Mouse (Mus musculus) midbrain, embryonic 14.5 days (tissue): ENCODE measurements around the gene Peak1. TPM values are rescaled to one million over a fixed set of nuclear protein-coding genes. Genes with fewer than 3 reads are reported as not detected.

Experiments
- ATAC-seq: fragments of 200-750 bp; cut with Nextera tagmentation; 2 replicates; pipeline ENCODE4 v1.8.0; 2017; ENCODE audit warnings: moderate number of reproducible peaks, moderate library complexity; ENCODE audit not compliant: low FRiP score, low TSS enrichment
- DNase-seq: peaks from one replicate; pipeline ENCODE4 v3.0.0-alpha.2; 2015
- H3K27ac ChIP-seq: fragments of 300-500 bp; sonication (generic); replicated peaks from 2 replicates; pipeline ENCODE4 v1.5.1; 2014; ENCODE audit warnings: mild to moderate bottlenecking, low read depth, low read length, moderate library complexity
- H3K27me3 ChIP-seq: fragments of 300-500 bp; sonication (generic); 2 replicates; pipeline ENCODE4 v1.6.1; 2014; ENCODE audit warnings: low read length, control low read depth, mixed read lengths; ENCODE audit not compliant: control insufficient read depth, insufficient read depth
- H3K36me3 ChIP-seq: fragments of 300-500 bp; sonication (generic); 2 replicates; pipeline ENCODE4 v1.6.1; 2014; ENCODE audit warnings: low read length, control low read depth; ENCODE audit not compliant: control insufficient read depth, insufficient read depth
- H3K4me1 ChIP-seq: fragments of 300-500 bp; sonication (generic); 2 replicates; pipeline ENCODE4 v1.6.1; 2014; ENCODE audit warnings: mild to moderate bottlenecking, antibody characterized with exemption, low read length, control low read depth; ENCODE audit not compliant: control insufficient read depth, insufficient read depth
- H3K4me2 ChIP-seq: fragments of 300-500 bp; sonication (generic); 2 replicates; pipeline ENCODE4 v1.6.1; 2014; ENCODE audit warnings: mild to moderate bottlenecking, low read length, moderate library complexity
- H3K4me3 ChIP-seq: fragments of 300-500 bp; sonication (generic); replicated peaks from 2 replicates; pipeline ENCODE4 v1.5.1; 2014; ENCODE audit warnings: low read depth, low read length
- H3K9ac ChIP-seq: fragments of 300-500 bp; sonication (generic); replicated peaks from 2 replicates; pipeline ENCODE4 v1.6.1; 2014; ENCODE audit warnings: mild to moderate bottlenecking, low read length, moderate library complexity
- H3K9me3 ChIP-seq: fragments of 300-500 bp; sonication (generic); 2 replicates; pipeline ENCODE4 v1.6.1; 2016; ENCODE audit warnings: low read length, control low read depth, mixed read lengths; ENCODE audit not compliant: control insufficient read depth
- WGBS: fragments of 180-500 bp; shearing (Covaris S2); extraction: QIAGEN DNeasy Blood & Tissue Kit; methylation state at CpG from one replicate; pipeline ENCODE4 v1.1.7; 2014; 5-methylcytosine and 5-hydroxymethylcytosine counted together
- polyA plus RNA-seq: library from polyadenylated mRNA; unstranded; fragments of >200 nt; fragmentation: Nextera tagmentation; extraction: Ambion mirVana; gene quantifications from 2 replicates; pipeline ENCODE4 v1.2.1, GENCODE M21; 2014

The Peak1 gene
- polyA plus RNA-seq, 1 experiment from 2014 or later = 4.7 TPM

DNA sequence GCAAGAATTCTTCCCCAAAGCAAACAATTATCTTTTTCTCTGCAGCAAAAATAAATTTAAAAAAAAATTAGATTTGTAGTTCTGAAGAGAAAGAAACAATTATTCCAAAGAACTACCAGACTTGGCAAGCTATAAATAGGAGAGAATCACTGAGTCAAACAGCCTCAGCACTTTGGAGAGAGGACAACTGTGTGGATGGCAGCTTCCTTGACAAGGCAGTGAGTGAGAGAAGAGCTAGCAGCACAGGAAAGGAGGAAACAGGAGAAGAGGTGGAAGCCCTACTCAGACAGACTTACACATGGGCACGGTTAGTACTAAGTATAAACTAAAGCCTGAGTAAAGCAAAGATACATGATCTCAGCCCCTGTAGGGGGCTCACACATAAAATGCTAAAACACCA lies 21.6 kb downstream of the Peak1 start:
- WGBS = 75% methylated on average over 1 of the region's 1 CpGs
- Histone ChIP-seq H3K4me2 (no peak overlapping the region), H3K4me3 (no peak overlapping the region), H3K27ac (no peak overlapping the region), H3K36me3 (no peaks in the 10 kb centered on the region), H3K9me3 (no peaks in the 10 kb centered on the region), H3K9ac (no peak overlapping the region), H3K4me1 (no peaks in the 10 kb centered on the region), H3K27me3 (no peaks in the 10 kb centered on the region)
- ATAC-seq (no peak), DNase-seq (no peak)

DNA sequence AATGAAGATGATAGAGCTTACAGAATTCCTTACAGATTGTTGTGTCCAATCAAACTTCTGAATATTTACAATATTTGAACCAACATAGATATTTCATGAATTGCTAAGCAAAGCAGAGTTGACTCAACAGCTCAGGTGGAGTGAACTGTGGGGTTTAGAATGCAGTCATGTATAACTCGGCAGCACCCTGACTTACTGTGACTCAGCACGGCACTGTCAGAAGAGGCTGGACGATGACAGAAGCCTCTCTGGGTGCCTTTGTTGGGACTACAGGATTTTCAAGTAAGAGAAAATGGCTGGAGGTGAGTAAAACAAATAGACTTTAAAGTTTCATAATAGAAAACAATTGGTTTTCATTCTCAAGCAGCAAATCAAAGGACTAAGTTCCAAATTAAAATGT lies 25.0 kb downstream of the Peak1 start:
- H3K36me3 ChIP-seq = no peaks in the 10 kb centered on the region
- DNase-seq (no peak), ATAC-seq (no peak)
- no peak overlapping the region for H3K4me3 ChIP-seq
- no peak overlapping the region for H3K4me2 ChIP-seq
- WGBS = 84% methylated on average over 3 of the region's 3 CpGs
- no peaks in the 10 kb centered on the region for H3K4me1 ChIP-seq
- H3K27ac ChIP-seq = no peak overlapping the region
- H3K9me3 ChIP-seq = no peaks in the 10 kb centered on the region
- H3K27me3 ChIP-seq = no peaks in the 10 kb centered on the region
- no peak overlapping the region for H3K9ac ChIP-seq

- Histone ChIP-seq H3K4me1 (no peaks in the 10 kb centered on the region), H3K27ac (no peak overlapping the region), H3K4me3 (no peak overlapping the region), H3K9me3 (no peaks in the 10 kb centered on the region), H3K36me3 (no peaks in the 10 kb centered on the region), H3K27me3 (no peaks in the 10 kb centered on the region), H3K4me2 (no peak overlapping the region), H3K9ac (no peak overlapping the region)
- ATAC-seq = no peak
- 89% methylated on average over 1 of the region's 1 CpGs for WGBS
- no peak for DNase-seq
Measured at GRCm38 (mm10) chr9:56382786-56383185, 35.1 kb downstream of the Peak1 start.

GRCm38 (mm10) chr9:56374401-56374800 lies 43.5 kb downstream of the Peak1 start:
- Histone ChIP-seq H3K27ac (no peak overlapping the region), H3K9ac (no peak overlapping the region), H3K4me2 (no peak overlapping the region), H3K9me3 (0 out of 2 replicates have a peak, but pooled peaks cover 2% of the 10 kb centered on the region), H3K4me3 (no peak overlapping the region), H3K4me1 (no peaks in the 10 kb centered on the region), H3K27me3 (no peaks in the 10 kb centered on the region), H3K36me3 (no peaks in the 10 kb centered on the region)
- ATAC-seq = no peak
- no peak for DNase-seq
- 82% methylated on average over 4 of the region's 4 CpGs for WGBS

DNA sequence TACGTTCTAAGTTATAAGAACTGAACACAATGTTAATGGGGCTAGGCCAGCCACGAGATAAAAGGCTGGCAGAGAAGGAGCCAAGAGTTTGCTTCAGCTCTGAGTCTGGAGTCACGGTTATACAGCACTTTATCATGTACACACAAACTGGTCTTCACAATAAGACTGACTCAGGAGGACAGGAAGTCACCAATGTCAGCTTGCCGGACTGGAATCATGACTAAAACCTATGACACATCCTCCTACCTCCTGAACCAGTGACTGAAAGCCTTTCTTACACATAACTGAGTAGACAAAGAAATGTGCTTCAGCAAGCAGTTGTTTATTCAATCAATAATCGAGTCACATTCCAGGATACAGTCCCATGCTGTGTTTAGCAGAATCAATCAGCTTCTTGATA lies 47.2 kb downstream of the Peak1 start:
- 71% methylated on average over 5 of the region's 5 CpGs for WGBS
- Histone ChIP-seq H3K27me3 (no peaks in the 10 kb centered on the region), H3K27ac (no peak overlapping the region), H3K9ac (no peak overlapping the region), H3K4me3 (no peak overlapping the region), H3K9me3 (0 out of 2 replicates have a peak, but pooled peaks cover 2% of the 10 kb centered on the region), H3K4me2 (no peak overlapping the region), H3K36me3 (no peaks in the 10 kb centered on the region), H3K4me1 (no peaks in the 10 kb centered on the region)
- DNase-seq = no peak
- no peak for ATAC-seq

- Histone ChIP-seq H3K4me1 (no peaks in the 10 kb centered on the region), H3K9ac (no peak overlapping the region), H3K4me2 (no peak overlapping the region), H3K27ac (no peak overlapping the region), H3K27me3 (no peaks in the 10 kb centered on the region), H3K9me3 (no peaks in the 10 kb centered on the region), H3K4me3 (no peak overlapping the region), H3K36me3 (no peaks in the 10 kb centered on the region)
- DNase-seq = no peak
- 66% methylated on average over 3 of the region's 3 CpGs for WGBS
- ATAC-seq = no peak
Measured at GRCm38 (mm10) chr9:56368814-56369213, 49.1 kb downstream of the Peak1 start.

GRCm38 (mm10) chr9:56363306-56363705 lies 54.6 kb downstream of the Peak1 start:
- Histone ChIP-seq H3K4me2 (no peak overlapping the region), H3K36me3 (no peaks in the 10 kb centered on the region), H3K9ac (no peak overlapping the region), H3K4me3 (no peak overlapping the region), H3K4me1 (no peaks in the 10 kb centered on the region), H3K27ac (no peak overlapping the region), H3K27me3 (no peaks in the 10 kb centered on the region), H3K9me3 (no peaks in the 10 kb centered on the region)
- no peak for ATAC-seq
- WGBS = 97% methylated on average over 3 of the region's 3 CpGs
- DNase-seq = no peak

DNA sequence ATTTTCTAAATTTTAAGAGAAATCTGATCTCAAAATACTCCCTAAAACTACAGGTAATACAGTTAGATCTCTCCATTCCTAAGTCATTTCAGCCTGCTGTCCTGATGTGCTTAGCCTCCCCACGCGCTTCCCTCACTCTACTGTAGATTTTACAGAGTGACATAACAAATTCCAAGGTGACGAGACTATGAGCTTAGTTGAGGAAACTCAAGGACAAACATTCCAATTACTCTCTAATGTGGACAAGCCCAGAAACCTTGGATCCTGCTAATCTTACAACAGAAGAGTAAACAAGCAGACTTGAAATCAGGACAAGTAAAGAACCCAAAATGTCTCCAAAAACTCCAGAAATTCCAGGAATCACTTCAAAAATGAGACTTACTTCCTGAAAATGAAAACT lies 58.6 kb downstream of the Peak1 start:
- no peak overlapping the region for H3K9ac ChIP-seq
- 93% methylated on average over 3 of the region's 3 CpGs for WGBS
- no peaks in the 10 kb centered on the region for H3K27me3 ChIP-seq
- no peak overlapping the region for H3K4me2 ChIP-seq
- no peak for ATAC-seq
- no peak overlapping the region for H3K27ac ChIP-seq
- H3K9me3 ChIP-seq = no peaks in the 10 kb centered on the region
- no peaks in the 10 kb centered on the region for H3K36me3 ChIP-seq
- no peaks in the 10 kb centered on the region for H3K4me1 ChIP-seq
- H3K4me3 ChIP-seq = no peak overlapping the region
- no peak for DNase-seq

DNA sequence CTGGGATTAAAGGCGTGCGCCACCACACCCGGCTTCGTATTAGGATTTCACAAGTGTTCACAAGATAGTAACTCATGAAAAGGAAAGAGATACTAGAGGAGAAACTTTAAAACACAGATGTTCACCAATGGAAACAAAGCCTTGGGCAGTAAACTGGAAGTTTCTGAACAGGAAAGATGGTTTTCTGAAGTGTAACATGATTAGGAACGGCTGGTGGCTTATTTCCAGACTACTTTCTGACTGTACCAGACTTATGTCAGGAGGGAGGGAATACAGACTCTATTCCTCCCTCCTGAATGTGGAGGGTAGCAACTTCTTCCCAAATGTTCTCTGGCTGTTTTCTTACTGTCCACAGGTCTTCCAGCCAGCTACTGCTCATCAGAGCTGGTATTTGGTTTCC lies 62.7 kb downstream of the Peak1 start:
- Histone ChIP-seq H3K9me3 (no peaks in the 10 kb centered on the region), H3K4me2 (no peak overlapping the region), H3K27me3 (no peaks in the 10 kb centered on the region), H3K9ac (no peak overlapping the region), H3K4me3 (no peak overlapping the region), H3K27ac (no peak overlapping the region), H3K4me1 (no peaks in the 10 kb centered on the region), H3K36me3 (no peaks in the 10 kb centered on the region)
- DNase-seq = no peak
- ATAC-seq = no peak
- 98% methylated on average over 5 of the region's 5 CpGs for WGBS
